Mouse (Mus musculus) hindbrain, embryonic 10.5 days (tissue): ENCODE data around the gene Dact2. TPM values are rescaled to one million over a fixed set of nuclear protein-coding genes. Genes with fewer than 3 reads are reported as not detected.
A peak's percentile ranks its signal among the peaks of the same experiment; 100 is the strongest.

ENCODE experiments used
- DNase-seq: peaks from one replicate; pipeline ENCODE4 v3.0.0-alpha.2; 2017; ENCODE audit warnings: low spot score
- H3K27ac ChIP-seq: fragments of 300-500 bp; sonication (generic); 2 replicates; pipeline ENCODE4 v1.5.1; 2016; ENCODE audit warnings: mild to moderate bottlenecking, moderate library complexity
- H3K27me3 ChIP-seq: fragments of 300-500 bp; sonication (generic); 2 replicates; pipeline ENCODE4 v1.6.1; 2016; ENCODE audit warnings: mild to moderate bottlenecking; ENCODE audit not compliant: poor library complexity, insufficient read depth, severe bottlenecking
- H3K36me3 ChIP-seq: fragments of 300-500 bp; sonication (generic); 2 replicates; pipeline ENCODE4 v1.6.1; 2016; ENCODE audit warnings: mild to moderate bottlenecking, moderate library complexity
- H3K4me1 ChIP-seq: fragments of 300-500 bp; sonication (generic); replicated peaks from 2 replicates; pipeline ENCODE4 v1.6.1; 2016; ENCODE audit warnings: mild to moderate bottlenecking
- H3K4me3 ChIP-seq: fragments of 300-500 bp; sonication (generic); 2 replicates; pipeline ENCODE4 v1.5.1; 2016; ENCODE audit warnings: mild to moderate bottlenecking, moderate library complexity
- H3K9me3 ChIP-seq: fragments of 300-500 bp; sonication (generic); 2 replicates; pipeline ENCODE4 v1.6.1; 2016; ENCODE audit warnings: mild to moderate bottlenecking, moderate library complexity
- WGBS: fragments of 180-500 bp; shearing (Covaris S2); methylation state at CpG from one replicate; pipeline ENCODE4 v1.1.7; 2016; 5-methylcytosine and 5-hydroxymethylcytosine counted together
- polyA plus RNA-seq: library from polyadenylated mRNA; unstranded; fragments of >200 nt; fragmentation: Nextera tagmentation; extraction: Ambion mirVana; gene quantifications from 2 replicates; pipeline ENCODE4 v1.2.1, GENCODE M21; 2016

The Dact2 gene
- polyA plus RNA-seq, 1 experiment from 2014 or later: 0.33 TPM

GRCm38 (mm10) chr17:14166746-14167432 lies 37.2 kb downstream of the Dact2 start:
- H3K27ac ChIP-seq: 0 out of 2 replicates have a peak overlapping the region, but pooled peaks have one; percentile 8
- WGBS: 68% methylated on average over 6 of the region's 6 CpGs
- no peak for DNase-seq
- no peak overlapping the region for H3K4me3 ChIP-seq
- no peaks in the 10 kb centered on the region for H3K36me3 ChIP-seq
- peaks cover 37% of the 10 kb centered on the region for H3K27me3 ChIP-seq
- H3K4me1 ChIP-seq: peaks cover 63% of the 10 kb centered on the region
- no peaks in the 10 kb centered on the region for H3K9me3 ChIP-seq

GRCm38 (mm10) chr17:14165934-14166610 lies 38.0 kb downstream of the Dact2 start:
- Histone ChIP-seq H3K36me3 (no peaks in the 10 kb centered on the region), H3K9me3 (no peaks in the 10 kb centered on the region), H3K4me3 (peak overlapping the region; percentile 16; the same call in 1 of the 2 replicates), H3K27ac (0 out of 2 replicates have a peak overlapping the region, but pooled peaks have one; percentile 51), H3K27me3 (peaks cover 37% of the 10 kb centered on the region), H3K4me1 (peaks cover 60% of the 10 kb centered on the region)
- DNase-seq: no peak
- 60% methylated on average over 9 of the region's 9 CpGs for WGBS

DNA sequence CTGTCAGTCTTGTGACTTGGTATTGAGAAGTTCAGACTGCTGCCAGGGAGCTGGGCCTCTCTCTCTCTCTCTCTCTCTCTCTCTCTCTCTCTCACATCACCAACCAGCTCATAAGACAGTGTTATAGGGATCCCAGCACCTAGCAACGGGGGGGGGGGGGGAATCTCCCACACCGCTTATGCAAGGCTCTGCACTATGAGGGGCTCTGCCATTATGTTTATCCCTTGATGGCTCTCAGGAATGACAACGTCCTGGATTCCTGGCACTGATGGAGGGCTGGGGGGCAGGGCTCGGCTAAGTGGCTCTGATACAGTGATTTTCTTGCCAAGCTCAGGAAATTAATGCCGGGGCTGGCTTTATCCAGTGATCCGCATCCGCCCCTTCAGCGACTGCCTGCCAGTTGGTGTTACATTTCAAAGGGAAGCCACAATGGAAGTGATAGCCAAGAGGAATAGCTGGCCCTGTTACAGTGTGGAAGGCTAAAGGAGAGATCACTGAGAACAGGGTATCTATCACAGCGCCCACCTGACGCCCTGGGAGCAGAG lies 38.7 kb downstream of the Dact2 start:
- Histone ChIP-seq H3K4me1 (peaks cover 60% of the 10 kb centered on the region), H3K36me3 (no peaks in the 10 kb centered on the region), H3K27me3 (peaks cover 37% of the 10 kb centered on the region), H3K27ac (0 out of 2 replicates have a peak overlapping the region, but pooled peaks have one; percentile 51), H3K4me3 (peak overlapping the region; percentile 16), H3K9me3 (no peaks in the 10 kb centered on the region)
- 2% methylated on average over 10 of the region's 10 CpGs for WGBS
- peak; percentile 48 for DNase-seq

- Histone ChIP-seq H3K27ac (no peak overlapping the region), H3K36me3 (no peaks in the 10 kb centered on the region), H3K27me3 (peaks cover 9% of the 10 kb centered on the region), H3K9me3 (no peaks in the 10 kb centered on the region), H3K4me1 (peaks cover 47% of the 10 kb centered on the region), H3K4me3 (no peak overlapping the region)
- 89% methylated on average over 3 of the region's 3 CpGs for WGBS
- no peak for DNase-seq
Measured at GRCm38 (mm10) chr17:14160846-14161245, 43.3 kb downstream of the Dact2 start.

DNA sequence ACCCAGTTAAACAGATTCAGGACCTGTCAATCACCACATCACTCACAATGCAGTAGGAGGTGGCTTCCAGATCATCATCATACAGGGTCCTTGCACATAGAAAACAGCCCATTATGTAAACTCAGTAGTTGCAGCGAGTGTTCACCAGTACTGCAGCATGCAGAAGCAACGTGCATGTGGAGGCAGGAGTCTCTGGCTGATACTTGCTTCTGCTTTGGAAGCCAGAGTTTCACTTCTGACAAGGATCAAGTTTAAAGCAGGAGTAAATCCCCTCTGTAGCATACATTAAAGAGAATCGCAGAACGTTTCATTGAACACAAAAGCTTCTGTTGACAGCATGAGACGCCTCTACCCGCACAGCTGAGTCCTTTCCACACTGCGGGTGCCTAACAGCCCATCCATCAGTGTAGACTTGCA lies 46.3 kb downstream of the Dact2 start:
- 26% methylated on average over 7 of the region's 7 CpGs for WGBS
- peak overlapping the region; percentile 9; the same call in 1 of the 2 replicates for H3K4me3 ChIP-seq
- H3K9me3 ChIP-seq: no peaks in the 10 kb centered on the region
- peak; percentile 14 for DNase-seq
- peaks cover 20% of the 10 kb centered on the region for H3K4me1 ChIP-seq
- H3K36me3 ChIP-seq: no peaks in the 10 kb centered on the region
- H3K27ac ChIP-seq: no peak overlapping the region
- H3K27me3 ChIP-seq: peaks cover 5% of the 10 kb centered on the region

Other genes starting within 250 kb of the Dact2 start
- gene Gm7356, start 200.6 kb downstream of the Dact2 start, polyA plus RNA-seq: not detected in 2 replicates
- gene Gm7358, start 144.8 kb downstream of the Dact2 start, polyA plus RNA-seq: not detected in 2 replicates
- gene Smoc2, start 75.2 kb upstream of the Dact2 start, polyA plus RNA-seq: 3.6 and 7.9 TPM in 2 replicates